Mouse (Mus musculus) left cerebral cortex, postnatal 4 days (tissue): ENCODE measurements at regions not wholly inside any gene's neighbourhood (a gene's known extent, or its start where the extent isn't known, plus 50 kb on each side); places are given as distances from the start of the nearest gene placed in this dataset.

Source experiments
- DNase-seq: peaks from one replicate; pipeline ENCODE4 v3.0.0-alpha.2; 2022
- intact Hi-C: fragments of 180-260 bp; cut with DNase I; formaldehyde crosslinking; loops from one replicate; pipeline ENCODE4 v1.15.1; 2025

GRCm38 (mm10) chr7:113109481-113109880, 97.8 kb upstream of the Arntl start:
- intact Hi-C loops: no loop called here
- no peak for DNase-seq

GRCm38 (mm10) chr7:113110867-113111508, 96.3 kb upstream of the Arntl start:
- intact Hi-C loops: no loop called here
- no peak for DNase-seq

- peak; percentile 32 for DNase-seq
- intact Hi-C loops: no loop called here
These were observed 93.9 kb upstream of the Arntl start for GRCm38 (mm10) chr7:113113266-113113893.

GRCm38 (mm10) chr7:113117599-113117998, 89.7 kb upstream of the Arntl start:
- DNase-seq: no peak
- intact Hi-C loops: loop anchor here (5.0 kb wide), 1 partner anchor 170 kb away; no protein-coding TSS in a partner anchor

- DNase-seq: no peak
These were observed 85.3 kb upstream of the Arntl start for GRCm38 (mm10) chr7:113121911-113122319.

GRCm38 (mm10) chr7:113126010-113126409, 81.3 kb upstream of the Arntl start:
- intact Hi-C loops: loop anchor here (10.0 kb wide), 1 partner anchor 721 kb away; no protein-coding TSS in a partner anchor
- no peak for DNase-seq

More at GRCm38 (mm10) chr7:113121911-113122319, 85.3 kb upstream of the Arntl start:
- intact Hi-C loops: loop anchor here (10.0 kb wide), 1 partner anchor 717 kb away; no protein-coding TSS in a partner anchor

- no peak for DNase-seq
- intact Hi-C loops: loop anchor here (2.0 to 5.0 kb wide), 2 partner anchors 210 to 748 kb away; no protein-coding TSS in a partner anchor
These were observed 76.7 kb upstream of the Arntl start for GRCm38 (mm10) chr7:113130552-113130951.

GRCm38 (mm10) chr7:113131945-113132538, 75.2 kb upstream of the Arntl start:
- DNase-seq: peak; percentile 80
- intact Hi-C loops: loop anchor here (2.0 to 5.0 kb wide), 2 partner anchors 211 to 750 kb away; no protein-coding TSS in a partner anchor

GRCm38 (mm10) chr7:113133891-113134290, 73.4 kb upstream of the Arntl start:
- intact Hi-C loops: loop anchor here (5.0 kb wide), 1 partner anchor 752 kb away; no protein-coding TSS in a partner anchor
- DNase-seq: no peak

- intact Hi-C loops: loop anchor here (5.0 kb wide), 4 partner anchors 67 to 172 kb away; partner anchors contain the start of gene Arntl
- DNase-seq: no peak
These were observed 67.2 kb upstream of the Arntl start for GRCm38 (mm10) chr7:113140011-113140438.

GRCm38 (mm10) chr7:113141846-113142683, 65.2 kb upstream of the Arntl start:
- no peak for DNase-seq
- intact Hi-C loops: loop anchor here (5.0 kb wide), 4 partner anchors 65 to 170 kb away; partner anchors contain the start of gene Arntl

GRCm38 (mm10) chr7:113143552-113143951, 63.7 kb upstream of the Arntl start:
- intact Hi-C loops: loop anchor here (5.0 kb wide), 4 partner anchors 64 to 169 kb away; partner anchors contain the start of gene Arntl
- DNase-seq: peak; percentile 90

GRCm38 (mm10) chr7:113145046-113145445, 62.2 kb upstream of the Arntl start:
- peak; percentile 33 for DNase-seq
- intact Hi-C loops: no loop called here

- DNase-seq: no peak
- intact Hi-C loops: no loop called here
These were observed 61.2 kb upstream of the Arntl start for GRCm38 (mm10) chr7:113146108-113146507.

GRCm38 (mm10) chr7:113146526-113146925, 60.7 kb upstream of the Arntl start:
- intact Hi-C loops: no loop called here
- DNase-seq: no peak

- intact Hi-C loops: no loop called here
- DNase-seq: peak; percentile 71
These were observed 59.6 kb upstream of the Arntl start for GRCm38 (mm10) chr7:113147391-113148332.

- intact Hi-C loops: no loop called here
- no peak for DNase-seq
These were observed 58.6 kb upstream of the Arntl start for GRCm38 (mm10) chr7:113148700-113149099.

GRCm38 (mm10) chr7:113149966-113150470, 57.2 kb upstream of the Arntl start:
- intact Hi-C loops: no loop called here
- no peak for DNase-seq

- intact Hi-C loops: no loop called here
- DNase-seq: no peak
These were observed 56.5 kb upstream of the Arntl start for GRCm38 (mm10) chr7:113150789-113151188.
